ENCODE assay signal across 16 mouse cellular contexts in the genomic region with DNA sequence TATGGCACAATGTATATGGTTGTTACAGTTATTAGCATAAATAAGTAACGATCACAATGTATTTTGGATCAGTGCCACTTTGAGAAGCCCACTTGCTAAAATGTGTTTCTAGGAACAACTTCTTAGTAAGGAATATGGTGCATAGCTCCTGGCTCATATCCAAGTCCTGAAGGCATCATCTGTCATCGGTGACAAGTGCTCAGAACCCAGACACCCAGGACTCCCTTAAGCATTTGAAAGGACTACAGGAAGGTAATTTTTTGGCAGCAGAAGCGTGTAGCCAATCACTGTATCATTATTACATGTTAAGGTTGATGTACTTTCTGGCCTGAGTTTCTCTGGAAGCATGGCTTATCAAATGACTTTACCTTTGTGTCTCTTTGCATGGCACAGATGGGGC.
"Had no signal": no experiment of that assay in that cellular context is flagged by ENCODE, and none has a peak within 500 bp of the region (broad histone marks: within the 10 kb centered on the region; RNA-seq: fewer than 3 reads in every experiment).

No protein-coding gene starts in this region.

- H3K4me2 ChIP-seq: liver, embryonic 11.5 days; liver, embryonic 15.5 days; midbrain, embryonic 12.5 days; neural tube, embryonic 12.5 days had no signal

- H3K9ac ChIP-seq: liver, embryonic 15.5 days; midbrain, embryonic 12.5 days; neural tube, embryonic 12.5 days had no signal

- H3K4me3 ChIP-seq: layer of hippocampus, adult 2 months; limb, embryonic 10.5 days; liver, embryonic 15.5 days; megakaryocyte, embryonic 14.5 days; midbrain, embryonic 12.5 days; neural tube, embryonic 12.5 days had no signal

- H3K27ac ChIP-seq: layer of hippocampus, adult 2 months; limb, embryonic 10.5 days; liver, embryonic 15.5 days; macrophage; midbrain, embryonic 12.5 days; neural tube, embryonic 12.5 days had no signal

- H3K27me3 ChIP-seq: liver, embryonic 15.5 days; megakaryocyte, embryonic 14.5 days; midbrain, embryonic 12.5 days; neural tube, embryonic 12.5 days had no signal

- H3K36me3 ChIP-seq: limb, embryonic 10.5 days; liver, embryonic 15.5 days; midbrain, embryonic 12.5 days; neural tube, embryonic 12.5 days had no signal

- H3K9me3 ChIP-seq: limb, embryonic 10.5 days; liver, embryonic 15.5 days; megakaryocyte, embryonic 14.5 days; midbrain, embryonic 12.5 days; neural tube, embryonic 12.5 days had no signal

- DNase-seq: kidney, postnatal 10 days; kidney, postnatal 4 days; lung, adult 2 months; lung, postnatal 14 days; right cerebral cortex, postnatal 4 days; spleen, adult 18-20 months; thymus, adult 18-20 months; thymus, postnatal 14 days had no signal

- H3K4me1 ChIP-seq: limb, embryonic 10.5 days; liver, embryonic 15.5 days; megakaryocyte, embryonic 14.5 days; midbrain, embryonic 12.5 days; neural tube, embryonic 12.5 days had no signal
